Mouse (Mus musculus): ENCODE measurements around the gene Gm20538.

GRCm38 (mm10) chr19:44517996-44518768 is 34.4 kb downstream of the Gm20538 start:
- TF ChIP-seq GATA1 (IDR thresholded peaks at IDR 0.05; ENCODE audit: borderline replicate concordance, low read length) (no peak), FLI1 (IDR thresholded peaks at IDR 0.05; ENCODE audit: low read length) (no peak)

Data from megakaryocyte, embryonic 14.5 days (primary cell).